Mouse (Mus musculus) adrenal gland, adult 2 months (tissue): Measurements from ENCODE around the gene Wdr62. TPM values are rescaled to one million over a fixed set of nuclear protein-coding genes. Genes with fewer than 3 reads are reported as not detected.
A peak's percentile ranks its signal among the peaks of the same experiment; 100 is the strongest.

Experiments used
- DNase-seq: peaks from one replicate; pipeline ENCODE4 v3.0.0; 2021
- polyA plus RNA-seq: library from polyadenylated mRNA; depleted of rRNA; stranded (reverse); fragments of >200 nt; gene quantifications from 2 replicates; pipeline ENCODE4 v1.2.3, GENCODE M21; 2012
- total RNA-seq, 2 experiments: library from RNA; stranded (reverse); gene quantifications; 2 replicates each; pipeline ENCODE4 v1.2.3; 2021

Wdr62 gene
- total and polyA plus RNA-seq, 3 experiments: 4.8 to 17.6 (median 6.1) TPM

- no peak for DNase-seq
Observed at GRCm38 (mm10) chr7:30306083-30306779, 26.0 kb upstream of the Wdr62 start.

- DNase-seq: no peak
Observed at GRCm38 (mm10) chr7:30300914-30301313, 20.7 kb upstream of the Wdr62 start.

GRCm38 (mm10) chr7:30297266-30297665 is 17.0 kb upstream of the Wdr62 start:
- DNase-seq: no peak

GRCm38 (mm10) chr7:30296816-30297215 is 16.6 kb upstream of the Wdr62 start:
- DNase-seq: no peak

GRCm38 (mm10) chr7:30295103-30295502 is 14.9 kb upstream of the Wdr62 start:
- DNase-seq: peak; percentile 64

GRCm38 (mm10) chr7:30294296-30294695 is 14.1 kb upstream of the Wdr62 start:
- DNase-seq: no peak

GRCm38 (mm10) chr7:30293795-30294194 is 13.6 kb upstream of the Wdr62 start:
- no peak for DNase-seq

- DNase-seq: peak; percentile 65
Observed at GRCm38 (mm10) chr7:30291215-30292131, 11.3 kb upstream of the Wdr62 start, which contains the start of gene Clip3. TSS of gene Clip3 (plus strand) at chr7:30291728.

GRCm38 (mm10) chr7:30289714-30290399 is 9.6 kb upstream of the Wdr62 start:
- no peak for DNase-seq

- DNase-seq: no peak
Observed at GRCm38 (mm10) chr7:30289071-30289713, 9.0 kb upstream of the Wdr62 start.

- no peak for DNase-seq
Observed at GRCm38 (mm10) chr7:30288046-30288445, 7.8 kb upstream of the Wdr62 start.

GRCm38 (mm10) chr7:30286701-30287410 is 6.6 kb upstream of the Wdr62 start:
- DNase-seq: peak; percentile 35

- DNase-seq: no peak
Observed at GRCm38 (mm10) chr7:30282740-30283139, 2.5 kb upstream of the Wdr62 start.

- DNase-seq: no peak
Observed at GRCm38 (mm10) chr7:30281522-30281921, 1.3 kb upstream of the Wdr62 start.

- peak; percentile 91 for DNase-seq
Observed at GRCm38 (mm10) chr7:30280670-30281138, 485 bp upstream of the Wdr62 start.

GRCm38 (mm10) chr7:30279536-30279935 is 683 bp downstream of the Wdr62 start:
- no peak for DNase-seq

GRCm38 (mm10) chr7:30278911-30279310 is 1.3 kb downstream of the Wdr62 start:
- peak; percentile 25 for DNase-seq

- no peak for DNase-seq
Observed at GRCm38 (mm10) chr7:30274383-30274782, 5.8 kb downstream of the Wdr62 start.

GRCm38 (mm10) chr7:30269641-30270040 is 10.6 kb downstream of the Wdr62 start:
- no peak for DNase-seq

GRCm38 (mm10) chr7:30266780-30267179 is 13.4 kb downstream of the Wdr62 start:
- no peak for DNase-seq

GRCm38 (mm10) chr7:30265935-30266334 is 14.3 kb downstream of the Wdr62 start:
- DNase-seq: no peak
